Mouse (Mus musculus): Measurements from ENCODE around the gene Mtus2. TPM values are rescaled to one million over a fixed set of nuclear protein-coding genes. Genes with fewer than 3 reads are reported as not detected.
A peak's percentile ranks its signal among the peaks of the same experiment; 100 is the strongest.

Mtus2 gene
- polyA plus RNA-seq, 1 experiment from 2014 or later: 8.1 TPM

GRCm38 (mm10) chr5:148283177-148283576 lies 326.1 kb downstream of the Mtus2 start:
- no peaks in the 10 kb centered on the region for H3K4me1 ChIP-seq (replicated peaks; ENCODE audit: control insufficient read depth, insufficient read depth, low read length)
- H3K4me3 ChIP-seq (ENCODE audit: low read depth, low read length): no peak overlapping the region
- DNase-seq (ENCODE audit: low spot score) (no peak), ATAC-seq (replicated peaks; ENCODE audit: low FRiP score) (no peak)
- no peaks in the 10 kb centered on the region for H3K9me3 ChIP-seq (ENCODE audit: control insufficient read depth, low read length)
- H3K4me2 ChIP-seq (ENCODE audit: low read depth, low read length, severe bottlenecking): no peak overlapping the region
- H3K27ac ChIP-seq (ENCODE audit: low read depth, low read length): no peak overlapping the region
- no peaks in the 10 kb centered on the region for H3K36me3 ChIP-seq (ENCODE audit: control insufficient read depth, insufficient read depth, low read length)
- H3K27me3 ChIP-seq (ENCODE audit: control insufficient read depth, insufficient read depth, low read length): no peaks in the 10 kb centered on the region
- 88% methylated on average over 2 of the region's 2 CpGs for WGBS
- no peak overlapping the region for H3K9ac ChIP-seq (ENCODE audit: low read length)

- H3K9me3 ChIP-seq (ENCODE audit: control insufficient read depth, low read length): no peaks in the 10 kb centered on the region
- H3K4me3 ChIP-seq (ENCODE audit: low read depth, low read length): no peak overlapping the region
- H3K9ac ChIP-seq (ENCODE audit: low read length): no peak overlapping the region
- H3K27ac ChIP-seq (ENCODE audit: low read depth, low read length): no peak overlapping the region
- H3K27me3 ChIP-seq (ENCODE audit: control insufficient read depth, insufficient read depth, low read length): no peaks in the 10 kb centered on the region
- no peak for DNase-seq (ENCODE audit: low spot score)
- 90% methylated on average over 3 of the region's 3 CpGs for WGBS
- no peak overlapping the region for H3K4me2 ChIP-seq (ENCODE audit: low read depth, low read length, severe bottlenecking)
- H3K4me1 ChIP-seq (replicated peaks; ENCODE audit: control insufficient read depth, insufficient read depth, low read length): no peaks in the 10 kb centered on the region
- H3K36me3 ChIP-seq (ENCODE audit: control insufficient read depth, insufficient read depth, low read length): no peaks in the 10 kb centered on the region
- no peak for ATAC-seq (replicated peaks; ENCODE audit: low FRiP score)
Measured at GRCm38 (mm10) chr5:148283584-148283983, 326.5 kb downstream of the Mtus2 start.

GRCm38 (mm10) chr5:148287529-148287928 lies 330.4 kb downstream of the Mtus2 start:
- H3K9me3 ChIP-seq (ENCODE audit: control insufficient read depth, low read length): no peaks in the 10 kb centered on the region
- no peak overlapping the region for H3K4me3 ChIP-seq (ENCODE audit: low read depth, low read length)
- H3K4me2 ChIP-seq (ENCODE audit: low read depth, low read length, severe bottlenecking): no peak overlapping the region
- H3K36me3 ChIP-seq (ENCODE audit: control insufficient read depth, insufficient read depth, low read length): no peaks in the 10 kb centered on the region
- DNase-seq (ENCODE audit: low spot score) (no peak), ATAC-seq (replicated peaks; ENCODE audit: low FRiP score) (no peak)
- no peaks in the 10 kb centered on the region for H3K27me3 ChIP-seq (ENCODE audit: control insufficient read depth, insufficient read depth, low read length)
- 91% methylated on average over 5 of the region's 5 CpGs for WGBS
- no peak overlapping the region for H3K27ac ChIP-seq (ENCODE audit: low read depth, low read length)
- H3K9ac ChIP-seq (ENCODE audit: low read length): no peak overlapping the region
- no peaks in the 10 kb centered on the region for H3K4me1 ChIP-seq (replicated peaks; ENCODE audit: control insufficient read depth, insufficient read depth, low read length)

- DNase-seq (ENCODE audit: low spot score) (no peak), ATAC-seq (replicated peaks; ENCODE audit: low FRiP score) (no peak)
- 81% methylated on average over 18 of the region's 18 CpGs for WGBS
Measured at GRCm38 (mm10) chr5:148288804-148289203, 331.7 kb downstream of the Mtus2 start.

GRCm38 (mm10) chr5:148289951-148290350 lies 332.8 kb downstream of the Mtus2 start:
- 43% methylated on average over 7 of the region's 7 CpGs for WGBS
- ATAC-seq (replicated peaks; ENCODE audit: low FRiP score) (peak; percentile 65; the same call in 1 of the 2 replicates), DNase-seq (ENCODE audit: low spot score) (no peak)
- no peaks in the 10 kb centered on the region for H3K4me1 ChIP-seq (replicated peaks; ENCODE audit: control insufficient read depth, insufficient read depth, low read length)
- no peaks in the 10 kb centered on the region for H3K36me3 ChIP-seq (ENCODE audit: control insufficient read depth, insufficient read depth, low read length)
- no peak overlapping the region for H3K9ac ChIP-seq (ENCODE audit: low read length)
- no peaks in the 10 kb centered on the region for H3K27me3 ChIP-seq (ENCODE audit: control insufficient read depth, insufficient read depth, low read length)
- no peaks in the 10 kb centered on the region for H3K9me3 ChIP-seq (ENCODE audit: control insufficient read depth, low read length)
- no peak overlapping the region for H3K4me3 ChIP-seq (ENCODE audit: low read depth, low read length)
- H3K4me2 ChIP-seq (ENCODE audit: low read depth, low read length, severe bottlenecking): no peak overlapping the region
- H3K27ac ChIP-seq (ENCODE audit: low read depth, low read length): no peak overlapping the region

More at GRCm38 (mm10) chr5:148288804-148289203, 331.7 kb downstream of the Mtus2 start:
- H3K36me3 ChIP-seq (ENCODE audit: control insufficient read depth, insufficient read depth, low read length): no peaks in the 10 kb centered on the region
- H3K4me2 ChIP-seq (ENCODE audit: low read depth, low read length, severe bottlenecking): no peak overlapping the region
- no peak overlapping the region for H3K9ac ChIP-seq (ENCODE audit: low read length)
- H3K4me3 ChIP-seq (ENCODE audit: low read depth, low read length): no peak overlapping the region
- no peaks in the 10 kb centered on the region for H3K4me1 ChIP-seq (replicated peaks; ENCODE audit: control insufficient read depth, insufficient read depth, low read length)
- no peaks in the 10 kb centered on the region for H3K27me3 ChIP-seq (ENCODE audit: control insufficient read depth, insufficient read depth, low read length)
- no peaks in the 10 kb centered on the region for H3K9me3 ChIP-seq (ENCODE audit: control insufficient read depth, low read length)
- H3K27ac ChIP-seq (ENCODE audit: low read depth, low read length): no peak overlapping the region

GRCm38 (mm10) chr5:148292862-148293261 lies 335.7 kb downstream of the Mtus2 start:
- DNase-seq (ENCODE audit: low spot score) (no peak), ATAC-seq (replicated peaks; ENCODE audit: low FRiP score) (no peak)
- 86% methylated on average over 7 of the region's 7 CpGs for WGBS
- Histone ChIP-seq H3K9ac (ENCODE audit: low read length) (no peak overlapping the region), H3K9me3 (ENCODE audit: control insufficient read depth, low read length) (no peaks in the 10 kb centered on the region), H3K36me3 (ENCODE audit: control insufficient read depth, insufficient read depth, low read length) (no peaks in the 10 kb centered on the region), H3K27ac (ENCODE audit: low read depth, low read length) (no peak overlapping the region), H3K4me3 (ENCODE audit: low read depth, low read length) (no peak overlapping the region), H3K4me1 (replicated peaks; ENCODE audit: control insufficient read depth, insufficient read depth, low read length) (no peaks in the 10 kb centered on the region), H3K27me3 (ENCODE audit: control insufficient read depth, insufficient read depth, low read length) (no peaks in the 10 kb centered on the region), H3K4me2 (ENCODE audit: low read depth, low read length, severe bottlenecking) (no peak overlapping the region)

- H3K4me2 ChIP-seq (ENCODE audit: low read depth, low read length, severe bottlenecking): no peak overlapping the region
- ATAC-seq (replicated peaks; ENCODE audit: low FRiP score) (no peak), DNase-seq (ENCODE audit: low spot score) (peak; percentile 62)
- WGBS: 81% methylated on average over 7 of the region's 7 CpGs
- H3K27ac ChIP-seq (ENCODE audit: low read depth, low read length): no peak overlapping the region
- no peaks in the 10 kb centered on the region for H3K36me3 ChIP-seq (ENCODE audit: control insufficient read depth, insufficient read depth, low read length)
- H3K4me3 ChIP-seq (ENCODE audit: low read depth, low read length): no peak overlapping the region
- H3K27me3 ChIP-seq (ENCODE audit: control insufficient read depth, insufficient read depth, low read length): no peaks in the 10 kb centered on the region
- no peak overlapping the region for H3K9ac ChIP-seq (ENCODE audit: low read length)
- no peaks in the 10 kb centered on the region for H3K4me1 ChIP-seq (replicated peaks; ENCODE audit: control insufficient read depth, insufficient read depth, low read length)
- no peaks in the 10 kb centered on the region for H3K9me3 ChIP-seq (ENCODE audit: control insufficient read depth, low read length)
Measured at GRCm38 (mm10) chr5:148293346-148293745, 336.2 kb downstream of the Mtus2 start.

GRCm38 (mm10) chr5:148302968-148303367 lies 345.8 kb downstream of the Mtus2 start:
- no peak overlapping the region for H3K4me3 ChIP-seq (ENCODE audit: low read depth, low read length)
- no peak overlapping the region for H3K4me2 ChIP-seq (ENCODE audit: low read depth, low read length, severe bottlenecking)
- WGBS: 81% methylated on average over 11 of the region's 11 CpGs

GRCm38 (mm10) chr5:148304112-148304511 lies 347.0 kb downstream of the Mtus2 start:
- no peak for DNase-seq (ENCODE audit: low spot score)
- H3K36me3 ChIP-seq (ENCODE audit: control insufficient read depth, insufficient read depth, low read length): no peaks in the 10 kb centered on the region
- H3K27ac ChIP-seq (ENCODE audit: low read depth, low read length): no peak overlapping the region
- no peak overlapping the region for H3K4me2 ChIP-seq (ENCODE audit: low read depth, low read length, severe bottlenecking)
- no peaks in the 10 kb centered on the region for H3K4me1 ChIP-seq (replicated peaks; ENCODE audit: control insufficient read depth, insufficient read depth, low read length)
- H3K27me3 ChIP-seq (ENCODE audit: control insufficient read depth, insufficient read depth, low read length): no peaks in the 10 kb centered on the region
- H3K9ac ChIP-seq (ENCODE audit: low read length): no peak overlapping the region
- 86% methylated on average over 2 of the region's 2 CpGs for WGBS
- H3K9me3 ChIP-seq (ENCODE audit: control insufficient read depth, low read length): no peaks in the 10 kb centered on the region
- no peak overlapping the region for H3K4me3 ChIP-seq (ENCODE audit: low read depth, low read length)
- no peak for ATAC-seq (replicated peaks; ENCODE audit: low FRiP score)

More at GRCm38 (mm10) chr5:148302968-148303367, 345.8 kb downstream of the Mtus2 start:
- DNase-seq (ENCODE audit: low spot score) (no peak), ATAC-seq (replicated peaks; ENCODE audit: low FRiP score) (no peak)
- Histone ChIP-seq H3K27ac (ENCODE audit: low read depth, low read length) (no peak overlapping the region), H3K27me3 (ENCODE audit: control insufficient read depth, insufficient read depth, low read length) (no peaks in the 10 kb centered on the region), H3K9ac (ENCODE audit: low read length) (no peak overlapping the region), H3K36me3 (ENCODE audit: control insufficient read depth, insufficient read depth, low read length) (no peaks in the 10 kb centered on the region), H3K9me3 (ENCODE audit: control insufficient read depth, low read length) (no peaks in the 10 kb centered on the region), H3K4me1 (replicated peaks; ENCODE audit: control insufficient read depth, insufficient read depth, low read length) (no peaks in the 10 kb centered on the region)

Measured in forebrain, embryonic 11.5 days (tissue).